Mouse (Mus musculus) kidney, adult 2 months (tissue): ENCODE results near the gene Bak1. TPM values are rescaled to one million over a fixed set of nuclear protein-coding genes. Genes with fewer than 3 reads are reported as not detected.

Experiments used
- DNase-seq: peaks from one replicate; pipeline ENCODE4 v3.0.0; 2021
- H3K27ac ChIP-seq: fragments of 200-500 bp; 2 replicates; pipeline ENCODE4 v1.5.1; 2012; ENCODE audit warnings: low read depth, low read length, control low read depth, inconsistent platforms; ENCODE audit not compliant: insufficient read depth
- H3K27me3 ChIP-seq: fragments of 200-500 bp; replicated peaks from 2 replicates; pipeline ENCODE4 v1.6.1; 2012; ENCODE audit warnings: mild to moderate bottlenecking, moderate library complexity, low read length, inconsistent platforms; ENCODE audit not compliant: control insufficient read depth, insufficient read depth
- H3K36me3 ChIP-seq: fragments of 200-500 bp; 2 replicates; pipeline ENCODE4 v1.6.1; 2012; ENCODE audit warnings: mild to moderate bottlenecking, moderate library complexity, low read length, inconsistent platforms; ENCODE audit not compliant: control insufficient read depth, insufficient read depth
- H3K4me1 ChIP-seq: fragments of 200-500 bp; 2 replicates; pipeline ENCODE4 v1.6.1; 2011; ENCODE audit warnings: low read length; ENCODE audit not compliant: control insufficient read depth, insufficient read depth
- H3K4me3 ChIP-seq: fragments of 200-500 bp; 2 replicates; pipeline ENCODE4 v1.5.1; 2011; ENCODE audit warnings: mild to moderate bottlenecking, low read depth, low read length, control low read depth; ENCODE audit not compliant: insufficient read depth
- CTCF ChIP-seq: fragments of 200-500 bp; conservative IDR thresholded peaks from 2 replicates; pipeline ENCODE4 v1.5.1; 2011; ENCODE audit warnings: low read depth, mild to moderate bottlenecking, control low read depth, low read length, moderate library complexity, mixed read lengths; ENCODE audit not compliant: insufficient read depth, insufficient read length
- POLR2A ChIP-seq: fragments of 200-500 bp; IDR thresholded peaks from one replicate; pipeline ENCODE4 v1.6.1; 2011; ENCODE audit warnings: low read depth, low read length, control low read depth
- WGBS: fragments of 180-500 bp; shearing (Covaris S2); methylation state at CpG from one replicate; pipeline ENCODE4 v1.1.7; 2018; 5-methylcytosine and 5-hydroxymethylcytosine counted together
- polyA plus RNA-seq: library from polyadenylated mRNA; depleted of rRNA; stranded (reverse); fragments of >200 nt; gene quantifications from 2 replicates; pipeline ENCODE4 v1.2.3, GENCODE M21; 2012

Bak1 gene
- polyA plus RNA-seq, 1 experiment = 39.4 TPM

- Histone ChIP-seq H3K4me3 (no peak overlapping the region), H3K36me3 (no peaks in the 10 kb centered on the region), H3K4me1 (no peaks in the 10 kb centered on the region), H3K27me3 (no peaks in the 10 kb centered on the region), H3K27ac (no peak overlapping the region)
- 64% methylated on average over 5 of the region's 5 CpGs for WGBS
- TF ChIP-seq POLR2A (no peak), CTCF (no peak)
- no peak for DNase-seq
Observed at GRCm38 (mm10) chr17:27073126-27073525, 44.3 kb upstream of the Bak1 start.

GRCm38 (mm10) chr17:27072363-27072762, 43.6 kb upstream of the Bak1 start:
- H3K36me3 ChIP-seq = no peaks in the 10 kb centered on the region

GRCm38 (mm10) chr17:27071630-27072029, 42.8 kb upstream of the Bak1 start:
- Histone ChIP-seq H3K36me3 (no peaks in the 10 kb centered on the region), H3K4me3 (no peak overlapping the region), H3K27me3 (no peaks in the 10 kb centered on the region), H3K27ac (no peak overlapping the region), H3K4me1 (no peaks in the 10 kb centered on the region)
- 62% methylated on average over 6 of the region's 6 CpGs for WGBS
- DNase-seq = no peak
- TF ChIP-seq POLR2A (no peak), CTCF (peak; percentile 45)

More at GRCm38 (mm10) chr17:27072363-27072762, 43.6 kb upstream of the Bak1 start:
- Histone ChIP-seq H3K4me1 (no peaks in the 10 kb centered on the region), H3K27me3 (no peaks in the 10 kb centered on the region), H3K27ac (no peak overlapping the region), H3K4me3 (no peak overlapping the region)
- no peak for DNase-seq
- TF ChIP-seq POLR2A (no peak), CTCF (no peak)
- WGBS = 91% methylated on average over 8 of the region's 8 CpGs

- Histone ChIP-seq H3K27me3 (no peaks in the 10 kb centered on the region), H3K36me3 (no peaks in the 10 kb centered on the region), H3K27ac (no peak overlapping the region), H3K4me1 (no peaks in the 10 kb centered on the region), H3K4me3 (no peak overlapping the region)
- no peak for DNase-seq
- TF ChIP-seq POLR2A (no peak), CTCF (no peak)
- 91% methylated on average over 7 of the region's 7 CpGs for WGBS
Observed at GRCm38 (mm10) chr17:27070913-27071312, 42.1 kb upstream of the Bak1 start.

GRCm38 (mm10) chr17:27069071-27069470, 40.3 kb upstream of the Bak1 start:
- H3K36me3 ChIP-seq = no peaks in the 10 kb centered on the region
- TF ChIP-seq POLR2A (no peak), CTCF (no peak)
- H3K27me3 ChIP-seq = no peaks in the 10 kb centered on the region
- H3K27ac ChIP-seq = no peak overlapping the region
- DNase-seq = no peak
- H3K4me1 ChIP-seq = no peaks in the 10 kb centered on the region
- H3K4me3 ChIP-seq = no peak overlapping the region
- WGBS = 89% methylated on average over 5 of the region's 5 CpGs

- H3K4me3 ChIP-seq = no peak overlapping the region
- 83% methylated on average over 7 of the region's 7 CpGs for WGBS
- H3K4me1 ChIP-seq = no peaks in the 10 kb centered on the region
- H3K27me3 ChIP-seq = no peaks in the 10 kb centered on the region
- no peaks in the 10 kb centered on the region for H3K36me3 ChIP-seq
- H3K27ac ChIP-seq = no peak overlapping the region
- TF ChIP-seq POLR2A (no peak), CTCF (no peak)
- no peak for DNase-seq
Observed at GRCm38 (mm10) chr17:27066065-27066464, 37.3 kb upstream of the Bak1 start.

- TF ChIP-seq CTCF = no peak
- no peak for TF ChIP-seq POLR2A
- Histone ChIP-seq H3K4me3 (no peak overlapping the region), H3K27ac (no peak overlapping the region), H3K4me1 (no peaks in the 10 kb centered on the region), H3K36me3 (no peaks in the 10 kb centered on the region), H3K27me3 (no peaks in the 10 kb centered on the region)
- 79% methylated on average over 2 of the region's 2 CpGs for WGBS
- no peak for DNase-seq
Observed at GRCm38 (mm10) chr17:27064195-27064594, 35.4 kb upstream of the Bak1 start.
